ENCODE assay signal across 23 mouse cellular contexts in genomic region chr11:116421102-116421501, GRCm38 (mm10). TPM values are rescaled to one million over a fixed set of nuclear protein-coding genes. Genes with fewer than 3 reads are reported as not detected.
"Had no signal": no experiment of that assay in that cellular context is flagged by ENCODE, and none has a peak within 500 bp of the region (broad histone marks: within the 10 kb centered on the region; RNA-seq: fewer than 3 reads in every experiment).

No protein-coding gene starts in this region.

- H3K36me3 ChIP-seq: liver, embryonic 13.5 days; liver, embryonic 15.5 days; lung, embryonic 15.5 days; midbrain, embryonic 13.5 days; midbrain, embryonic 15.5 days; neural tube, embryonic 12.5 days had no signal

- H3K4me1 ChIP-seq: midbrain, embryonic 15.5 days; neural tube, embryonic 12.5 days had no signal

- H3K27me3 ChIP-seq: liver, embryonic 13.5 days; lung, embryonic 15.5 days; midbrain, embryonic 13.5 days; midbrain, embryonic 15.5 days; neural tube, embryonic 12.5 days had no signal

- H3K27ac ChIP-seq: liver, embryonic 13.5 days; liver, embryonic 15.5 days; lung, embryonic 15.5 days; macrophage; midbrain, embryonic 13.5 days; midbrain, embryonic 15.5 days; neural tube, embryonic 12.5 days had no signal

- H3K9ac ChIP-seq: liver, embryonic 13.5 days; liver, embryonic 15.5 days; liver, postnatal 0 days; lung, embryonic 15.5 days; midbrain, embryonic 13.5 days; midbrain, embryonic 15.5 days; neural tube, embryonic 12.5 days had no signal

- H3K4me2 ChIP-seq: liver, embryonic 13.5 days; liver, embryonic 15.5 days; lung, embryonic 15.5 days; midbrain, embryonic 11.5 days; midbrain, embryonic 13.5 days; midbrain, embryonic 15.5 days; neural tube, embryonic 12.5 days had no signal

- H3K9me3 ChIP-seq: liver, embryonic 13.5 days; liver, embryonic 15.5 days; lung, embryonic 15.5 days; midbrain, embryonic 13.5 days; midbrain, embryonic 15.5 days; neural tube, embryonic 12.5 days had no signal

- H3K4me3 ChIP-seq: liver, embryonic 13.5 days; liver, embryonic 15.5 days; lung, embryonic 15.5 days; midbrain, embryonic 13.5 days; midbrain, embryonic 15.5 days; neural tube, embryonic 12.5 days had no signal

- DNase-seq: liver, embryonic 13.5 days; liver, postnatal 0 days; lung, adult 2 months; lung, postnatal 14 days; lung, postnatal 36 days; right cerebral cortex, postnatal 14 days; spleen, adult 18-20 months; thymus, adult 2 months; thymus, postnatal 25 days; thymus, postnatal 4 days had no signal

- ATAC-seq: liver, postnatal 0 days; lung, postnatal 0 days; midbrain, embryonic 13.5 days; midbrain, embryonic 15.5 days had no signal

RNA-seq across cellular contexts. Expression of gene Qrich2, which starts 44.9 kb away (rescaled TPM):
- total RNA-seq: megakaryocyte progenitor cell, adult 5-6 weeks; midbrain, postnatal 0 days; neutrophil, adult 5-6 weeks had no signal
- polyA plus RNA-seq: liver, embryonic 13.5 days; liver, embryonic 15.5 days; liver, postnatal 0 days; lung, embryonic 15.5 days; macrophage; midbrain, embryonic 13.5 days; midbrain, embryonic 15.5 days; neural tube, embryonic 12.5 days; neural tube, embryonic 14.5 days; stomach, embryonic 14.5 days had no signal
